Comparison of ENCODE assay signal across 18 mouse cellular contexts in genomic region chr12:111137079-111137478, GRCm38 (mm10). TPM values are rescaled to one million over a fixed set of nuclear protein-coding genes. Genes with fewer than 3 reads are reported as not detected.
DNase-seq lines count a peak whose midpoint lies in the region; ATAC-seq and TF ChIP-seq lines count a peak whose summit lies in the region.
"Had no signal": no experiment of that assay in that cellular context is flagged by ENCODE, and none has a peak within 500 bp of the region (broad histone marks: within the 10 kb centered on the region; RNA-seq: fewer than 3 reads in every experiment).

No protein-coding gene starts in this region.

- H3K4me1 ChIP-seq in cerebellum, adult 2 months (ENCODE audit: control insufficient read depth, insufficient read depth, low read length): peaks cover 8% of the 10 kb centered on the region
- H3K4me1 ChIP-seq in lung, postnatal 0 days (ENCODE audit: insufficient read depth, low read depth, low read length): no peaks in the 10 kb centered on the region
- no peaks in the 10 kb centered on the region for H3K4me1 ChIP-seq in cortical plate, adult 2 months (ENCODE audit: control insufficient read depth, insufficient read depth, low read length)
- H3K4me1 ChIP-seq: embryonic facial prominence, embryonic 12.5 days; forebrain, embryonic 12.5 days had no signal

- DNase-seq in cerebellum, adult 2 months: no peak
- no peak for DNase-seq in cerebellum, postnatal 10 days
- no peak for DNase-seq in lung, postnatal 0 days (ENCODE audit: low spot score)
- DNase-seq in lung, adult 18-20 months: no peak
- no peak for DNase-seq in heart, postnatal 14 days
- no peak for DNase-seq in frontal cortex, postnatal 10 days (ENCODE audit: low spot score in 2 of 2)
- DNase-seq: adrenal gland, postnatal 36 days; cerebellum, adult 11 months; gastrocnemius, postnatal 36 days had no signal

- H3K36me3 ChIP-seq in lung, postnatal 0 days (ENCODE audit: insufficient read depth, low read length): no peaks in the 10 kb centered on the region
- H3K36me3 ChIP-seq: embryonic facial prominence, embryonic 12.5 days; forebrain, embryonic 12.5 days had no signal

- ATAC-seq in lung, postnatal 0 days: no peak
- peak; percentile 35; the same call in 1 of the 2 replicates for ATAC-seq in neutrophil, adult 5-6 weeks (ENCODE audit: extremely low read depth, insufficient number of reproducible peaks, low FRiP score, poor library complexity, severe bottlenecking)
- ATAC-seq: inflammation-experienced regulatory T-cells, adult 6 months had no signal

- WGBS in cerebellum, adult 2 months: 90% methylated on average over 2 of the region's 2 CpGs
- WGBS in lung, postnatal 0 days: 57% methylated on average over 2 of the region's 2 CpGs

- peak; percentile 37; the same call in 1 of the 2 replicates for TF ChIP-seq CTCF in cerebellum, adult 2 months (IDR thresholded peaks at IDR 0.05; ENCODE audit: borderline replicate concordance, insufficient read depth, low read depth, low read length)
- peak; percentile 34 for TF ChIP-seq CTCF in lung, postnatal 0 days (IDR thresholded peaks at IDR 0.05)
- 0 out of 2 replicates have a peak, but pooled peaks have one; percentile 13 for TF ChIP-seq CTCF in cortical plate, adult 2 months (IDR thresholded peaks at IDR 0.05; ENCODE audit: extremely low read depth, insufficient read depth, low read length)

- H3K27ac ChIP-seq in cerebellum, adult 2 months (ENCODE audit: insufficient read depth, low read length): no peak overlapping the region
- no peak overlapping the region for H3K27ac ChIP-seq in lung, postnatal 0 days (ENCODE audit: low read length)
- H3K27ac ChIP-seq in cortical plate, adult 2 months (ENCODE audit: insufficient read depth, low read length): no peak overlapping the region
- H3K27ac ChIP-seq: embryonic facial prominence, embryonic 12.5 days; forebrain, embryonic 12.5 days had no signal

- TF ChIP-seq EP300 in lung, postnatal 0 days (IDR thresholded peaks at IDR 0.05): no peak

- intact Hi-C loops in heart, postnatal 14 days (cut with DNase I): no loop called here

- H3K27me3 ChIP-seq in cerebellum, adult 2 months (ENCODE audit: control insufficient read depth, insufficient read depth, low read length): no peaks in the 10 kb centered on the region
- no peaks in the 10 kb centered on the region for H3K27me3 ChIP-seq in lung, postnatal 0 days (replicated peaks; ENCODE audit: insufficient read depth, low read length)
- H3K27me3 ChIP-seq: embryonic facial prominence, embryonic 12.5 days; forebrain, embryonic 12.5 days had no signal

- TF ChIP-seq POLR2A in cerebellum, adult 2 months (IDR thresholded peaks at IDR 0.05; ENCODE audit: borderline replicate concordance, insufficient read depth, low read length): no peak
- no peak for TF ChIP-seq POLR2A in cortical plate, adult 2 months (IDR thresholded peaks at IDR 0.05; ENCODE audit: extremely low read depth, insufficient read depth, low read length)

- no peak overlapping the region for H3K9ac ChIP-seq in lung, postnatal 0 days (replicated peaks; ENCODE audit: low read depth)
- H3K9ac ChIP-seq: embryonic facial prominence, embryonic 12.5 days; forebrain, embryonic 12.5 days had no signal

- H3K4me3 ChIP-seq in cerebellum, adult 2 months (replicated peaks; ENCODE audit: insufficient read depth, low read depth, low read length): no peak overlapping the region
- no peak overlapping the region for H3K4me3 ChIP-seq in lung, postnatal 0 days (ENCODE audit: low read depth, low read length)
- H3K4me3 ChIP-seq in cortical plate, adult 2 months (ENCODE audit: insufficient read depth, low read length): no peak overlapping the region
- H3K4me3 ChIP-seq: embryonic facial prominence, embryonic 12.5 days; forebrain, embryonic 12.5 days had no signal

- no peak overlapping the region for H3K4me2 ChIP-seq in lung, postnatal 0 days (replicated peaks; ENCODE audit: low read depth, low read length)
- H3K4me2 ChIP-seq: embryonic facial prominence, embryonic 12.5 days; forebrain, embryonic 12.5 days had no signal

- H3K9me3 ChIP-seq in lung, postnatal 0 days (ENCODE audit: low read length): no peaks in the 10 kb centered on the region
- H3K9me3 ChIP-seq: forebrain, embryonic 12.5 days had no signal

RNA-seq across cellular contexts. Expression of gene Traf3, which starts 29.1 kb away (rescaled TPM):
- polyA plus RNA-seq in cerebellum, adult 2 months (2012; rRNA removed): 29.3 and 29.8 TPM in 2 replicates
- 3.1 and 4.7 TPM in 2 replicates for polyA plus RNA-seq in lung, postnatal 0 days (2015; fragmentation: Nextera tagmentation; extraction: Ambion mirVana)
- polyA plus RNA-seq in cortical plate, adult 2 months (2012; rRNA removed): 31.4 and 31.6 TPM in 2 replicates
- total RNA-seq in neutrophil, adult 5-6 weeks (2017): 58.0 TPM in 2 replicates
- 10 to 100 TPM; 12.4 to 15.5 TPM for total RNA-seq in heart, postnatal 14 days (2021)

RNA-seq across cellular contexts. Expression of gene 4930595D18Rik, which starts 47.2 kb away (rescaled TPM):
- polyA plus RNA-seq in cerebellum, adult 2 months (2012; rRNA removed): not detected in 2 replicates
- not detected in 2 replicates for polyA plus RNA-seq in lung, postnatal 0 days (2015; fragmentation: Nextera tagmentation; extraction: Ambion mirVana)
- not detected in 2 replicates for polyA plus RNA-seq in cortical plate, adult 2 months (2012; rRNA removed)
- total RNA-seq in neutrophil, adult 5-6 weeks (2017): 0.98 TPM in 1 of 2 replicates, not detected in the other
- total RNA-seq in heart, postnatal 14 days (2021): not detected
- total RNA-seq: adrenal gland, postnatal 36 days; gastrocnemius, postnatal 36 days; left cerebral cortex, postnatal 14 days had no signal
- polyA plus RNA-seq: embryonic facial prominence, embryonic 12.5 days; forebrain, embryonic 12.5 days; heart, embryonic 16.5 days; large intestine, adult 2 months; lung, embryonic 16.5 days had no signal
